Mouse (Mus musculus) lung, adult 2 months (tissue): ENCODE measurements around the gene Dab2ip.

Experiments
- CTCF ChIP-seq: fragments of 200-500 bp; IDR thresholded peaks from 2 replicates; pipeline ENCODE4 v1.5.1; 2011; ENCODE audit warnings: mild to moderate bottlenecking, low read length, control low read depth; ENCODE audit not compliant: insufficient read depth
- POLR2A ChIP-seq: fragments of 200-500 bp; IDR thresholded peaks from 2 replicates; pipeline ENCODE4 v1.6.1; 2011; ENCODE audit warnings: low read depth, mild to moderate bottlenecking, control low read depth, low read length, borderline replicate concordance; ENCODE audit errors: extremely low read depth

GRCm38 (mm10) chr2:35694111-35694510, 136.0 kb downstream of the Dab2ip start:
- no peak for TF ChIP-seq CTCF
- no peak for TF ChIP-seq POLR2A
